Mouse (Mus musculus): ENCODE measurements at regions not wholly inside any gene's neighbourhood (a gene's known extent, or its start where the extent isn't known, plus 50 kb on each side); places are given as distances from the start of the nearest gene placed in this dataset.
A peak's percentile ranks its signal among the peaks of the same experiment; 100 is the strongest.

DNA sequence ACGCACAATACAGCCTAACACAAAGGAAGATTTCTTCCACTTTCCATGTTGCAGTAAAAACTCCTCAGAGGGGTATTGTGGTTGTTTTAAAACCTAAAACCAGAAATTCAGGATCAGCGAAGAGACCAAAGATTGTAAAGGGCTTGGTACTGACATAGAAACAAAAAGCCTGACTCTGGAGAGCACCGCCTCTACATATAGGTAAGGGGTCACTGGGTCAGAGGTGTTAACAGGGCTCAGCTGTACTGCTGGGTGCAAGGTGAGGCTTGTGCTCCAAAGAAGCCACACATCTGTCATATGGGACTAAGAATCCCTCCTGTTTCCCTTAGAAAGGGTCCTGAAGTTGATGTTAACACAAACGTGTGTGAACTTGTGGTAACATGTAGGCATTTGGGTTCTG, 420.7 kb upstream of the Gm26657 start:
- no peak for DNase-seq (ENCODE audit: low spot score in 2 of 2)
- intact Hi-C loops (cut with DNase I), result no loop called here

DNA sequence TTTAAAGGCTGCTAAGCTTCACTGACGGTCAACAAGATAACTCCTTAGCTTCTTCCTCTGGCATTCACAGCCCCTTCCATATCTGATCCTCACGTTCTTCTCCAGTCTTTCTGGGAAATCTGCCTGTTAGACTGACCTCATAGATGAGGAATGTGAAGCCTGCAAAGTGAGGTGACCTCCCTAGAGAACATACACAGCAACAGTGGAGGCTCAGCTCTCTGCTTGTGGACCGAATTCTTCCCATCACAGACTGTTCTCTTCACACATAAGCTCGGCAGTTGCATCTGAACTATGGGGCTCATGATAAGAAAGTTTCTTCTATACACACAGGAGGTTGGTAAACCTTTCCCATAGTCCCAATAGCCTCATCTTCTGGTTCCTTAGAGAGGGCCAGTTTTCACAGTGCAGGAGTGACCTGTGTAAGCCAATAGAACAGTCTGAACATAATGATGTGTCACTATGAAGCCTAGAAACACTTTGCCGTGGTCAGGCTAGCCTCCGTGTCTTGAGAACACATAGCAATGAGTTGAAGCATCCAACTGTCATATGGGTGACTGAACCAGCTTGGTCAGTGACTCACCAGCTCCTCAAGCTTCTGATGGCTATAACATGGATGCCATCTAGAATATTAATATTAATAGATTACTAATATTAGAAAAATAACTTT, 434.1 kb upstream of the Gm26657 start:
- intact Hi-C loops (cut with DNase I), result no loop called here
- no peak for DNase-seq (ENCODE audit: low spot score in 2 of 2)

- DNase-seq (ENCODE audit: low spot score in 2 of 2), result no peak
- intact Hi-C loops (cut with DNase I), result no loop called here
These were observed 435.6 kb upstream of the Gm26657 start for GRCm38 (mm10) chr4:56304275-56304674.

DNA sequence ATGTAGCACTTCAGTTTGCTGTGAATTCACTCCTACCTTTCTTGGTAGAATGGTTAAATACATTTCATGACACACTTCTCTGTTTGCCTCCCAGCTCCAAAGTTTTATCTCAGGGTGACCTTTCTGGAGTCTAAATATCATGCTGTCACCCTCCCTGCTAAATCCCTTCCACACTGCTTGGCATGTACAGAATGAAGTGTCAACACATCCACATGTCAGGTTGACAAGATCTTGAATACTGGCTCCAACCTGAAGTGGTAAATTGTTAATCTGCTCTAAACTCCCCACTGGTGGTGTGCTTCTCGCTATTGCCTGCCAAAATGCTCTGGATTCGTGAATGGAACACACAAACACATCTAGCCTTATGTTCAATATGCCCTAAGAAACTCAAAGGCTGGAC, 451.9 kb upstream of the Gm26657 start:
- DNase-seq (ENCODE audit: low spot score in 2 of 2), result no peak
- intact Hi-C loops (cut with DNase I), result no loop called here

DNA sequence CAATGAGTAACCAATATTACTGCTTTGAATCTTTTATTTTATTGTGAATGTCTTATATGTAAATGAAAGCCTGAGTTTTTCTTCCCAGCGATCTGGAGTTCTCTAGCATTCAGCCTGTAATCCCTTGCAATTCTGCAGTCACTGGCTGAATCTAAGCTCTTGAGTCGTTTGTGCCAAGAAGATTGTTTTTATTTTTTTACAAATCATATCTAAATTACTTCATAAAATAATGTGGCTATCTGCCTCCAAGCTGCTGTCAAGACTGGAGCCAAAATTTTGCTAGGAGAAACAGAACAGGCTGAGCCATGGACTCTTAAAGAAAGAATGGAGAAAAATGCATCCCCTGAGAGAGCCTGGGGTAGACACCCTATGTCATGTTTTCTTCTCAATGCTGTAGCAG, 455.4 kb upstream of the Gm26657 start:
- DNase-seq (ENCODE audit: low spot score in 2 of 2), result no peak
- intact Hi-C loops (cut with DNase I), result no loop called here

GRCm38 (mm10) chr4:56275836-56276235, 464.0 kb upstream of the Gm26657 start:
- intact Hi-C loops (cut with DNase I), result no loop called here

DNA sequence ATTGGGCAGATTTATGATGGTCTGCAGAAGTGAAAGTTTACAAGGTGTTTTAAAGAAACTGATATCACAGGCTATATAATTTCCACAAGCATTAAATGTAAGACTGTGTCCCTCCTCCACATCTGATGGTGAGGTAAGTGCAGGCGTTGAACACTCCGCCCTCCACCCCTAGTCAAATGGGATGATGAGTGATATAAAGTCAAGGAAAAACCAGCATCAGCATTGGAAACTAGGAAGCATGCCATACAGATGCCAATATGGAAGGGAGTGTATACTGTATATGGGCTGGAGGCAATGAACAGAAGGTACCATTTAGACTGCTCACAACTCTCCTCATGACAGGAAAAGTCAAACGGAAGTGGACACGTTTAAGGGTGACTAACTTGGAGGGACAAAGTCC, 468.5 kb upstream of the Gm26657 start:
- intact Hi-C loops (cut with DNase I), result no loop called here
- DNase-seq (ENCODE audit: low spot score in 2 of 2), result no peak

More at GRCm38 (mm10) chr4:56275836-56276235, 464.0 kb upstream of the Gm26657 start:
- no peak for DNase-seq (ENCODE audit: low spot score in 2 of 2)

DNA sequence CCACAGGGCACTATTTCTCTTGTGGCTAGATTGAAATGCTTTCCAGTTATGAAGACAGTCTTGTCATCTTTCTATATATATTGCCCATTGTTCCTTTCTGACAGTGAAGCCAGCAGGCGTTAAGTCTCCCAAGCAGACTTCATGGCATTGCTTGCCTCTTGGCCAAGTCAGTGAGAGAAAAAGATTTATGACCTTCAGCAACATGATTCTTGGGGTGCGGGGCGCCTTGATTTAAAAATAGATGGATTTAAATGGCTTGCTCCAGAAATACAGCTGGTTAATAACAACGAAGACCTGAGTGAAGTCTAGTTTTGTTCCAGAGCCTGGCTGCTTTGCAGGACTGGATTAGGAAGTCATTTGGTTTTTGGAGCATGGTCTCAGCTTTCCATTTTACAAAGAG, 475.2 kb upstream of the Gm26657 start:
- intact Hi-C loops (cut with DNase I), result no loop called here

DNA sequence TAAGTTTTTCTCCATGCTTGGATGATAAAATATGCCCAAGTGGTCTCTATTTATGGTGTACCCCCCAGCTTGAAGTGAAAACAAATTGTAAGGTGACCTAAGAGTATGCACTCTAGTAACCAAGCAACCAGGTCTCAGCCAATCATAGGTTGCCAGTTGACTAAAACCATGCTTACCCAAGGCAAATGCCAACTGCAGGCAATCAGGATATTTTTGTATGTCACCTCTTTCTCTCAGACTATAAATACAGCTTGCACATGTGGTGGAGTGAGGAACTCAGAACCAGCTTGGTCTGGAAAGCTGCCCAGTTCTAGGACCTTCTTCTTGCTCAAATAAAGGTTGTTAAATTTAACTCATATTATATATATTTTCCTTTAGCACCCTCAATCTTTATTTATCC, 476.0 kb upstream of the Gm26657 start:
- intact Hi-C loops (cut with DNase I), result no loop called here
- DNase-seq (ENCODE audit: low spot score in 2 of 2), result peak; percentile 26 to 42

More for the DNA sequence above, 475.2 kb upstream of the Gm26657 start:
- no peak for DNase-seq (ENCODE audit: low spot score in 2 of 2)

DNA sequence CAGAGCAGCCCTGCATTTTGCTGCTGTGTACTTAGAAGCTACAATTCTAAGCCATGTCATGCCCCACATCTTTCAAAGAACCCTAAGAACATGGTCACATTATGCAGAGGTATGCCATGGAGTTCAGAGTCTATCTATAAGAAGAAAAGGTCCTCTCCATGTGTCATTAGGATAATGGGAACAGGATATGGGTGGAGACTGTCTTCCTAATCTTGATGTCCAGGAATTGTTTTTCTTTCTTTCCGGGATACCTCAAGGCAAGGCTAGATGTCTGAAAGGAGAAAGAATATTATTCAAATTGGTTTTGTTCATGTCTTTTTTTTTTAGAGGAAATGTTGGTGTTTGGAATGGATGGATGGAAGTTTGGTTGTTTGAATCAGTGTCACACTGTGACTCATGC, 477.3 kb upstream of the Gm26657 start:
- intact Hi-C loops (cut with DNase I), result no loop called here

DNA sequence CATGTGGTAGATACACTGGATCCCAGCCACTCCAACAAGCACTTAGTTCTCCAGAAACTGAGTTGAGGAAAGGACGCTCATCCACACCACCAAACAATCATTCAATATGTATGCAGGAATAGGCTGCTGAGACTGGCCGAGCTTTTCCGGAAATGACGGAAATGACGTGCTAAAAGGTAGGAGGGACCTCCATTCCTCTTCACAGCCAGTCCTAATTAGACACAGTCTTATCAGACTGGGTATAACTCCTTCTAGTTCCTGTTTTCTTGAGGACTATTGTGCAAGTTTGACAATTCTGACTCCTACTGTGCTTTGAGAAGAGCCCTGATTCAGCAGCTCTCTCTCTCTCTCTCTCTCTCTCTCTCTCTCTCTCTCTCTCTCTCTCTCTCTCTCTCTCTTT, 477.9 kb upstream of the Gm26657 start:
- DNase-seq (ENCODE audit: low spot score in 2 of 2), result no peak
- intact Hi-C loops (cut with DNase I), result no loop called here

More for the DNA sequence above, 477.3 kb upstream of the Gm26657 start:
- no peak for DNase-seq (ENCODE audit: low spot score in 2 of 2)

GRCm38 (mm10) chr4:56252375-56252774, 487.5 kb upstream of the Gm26657 start:
- intact Hi-C loops (cut with DNase I), result no loop called here
- no peak for DNase-seq (ENCODE audit: low spot score in 2 of 2)

- DNase-seq (ENCODE audit: low spot score in 2 of 2), result no peak
- intact Hi-C loops (cut with DNase I), result no loop called here
These were observed 488.1 kb upstream of the Gm26657 start for GRCm38 (mm10) chr4:56251766-56252165.

- no peak for DNase-seq (ENCODE audit: low spot score in 2 of 2)
- intact Hi-C loops (cut with DNase I), result no loop called here
These were observed 489.3 kb upstream of the Gm26657 start for GRCm38 (mm10) chr4:56250611-56251010.

DNA sequence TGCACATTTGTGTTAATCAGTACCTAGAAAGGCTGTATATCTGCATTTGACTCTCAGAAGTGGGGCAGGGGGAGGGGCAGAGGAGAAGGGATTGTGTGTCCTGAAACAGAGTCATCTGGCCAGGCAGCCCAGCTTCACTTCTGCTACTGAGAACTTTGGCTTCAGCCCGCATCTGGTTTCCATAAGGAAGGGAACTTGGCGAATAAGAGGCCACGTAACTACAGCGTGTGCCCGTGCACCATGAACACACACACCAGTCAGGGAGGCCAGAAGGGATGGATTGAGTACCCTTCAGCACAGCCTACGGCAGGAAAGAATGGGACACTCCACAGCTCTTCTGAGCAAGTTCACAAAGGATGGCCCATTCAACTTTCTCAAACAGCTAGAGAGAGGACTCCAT, 496.0 kb upstream of the Gm26657 start:
- no peak for DNase-seq (ENCODE audit: low spot score in 2 of 2)
- intact Hi-C loops (cut with DNase I), result no loop called here

- DNase-seq (ENCODE audit: low spot score in 2 of 2), result no peak
- intact Hi-C loops (cut with DNase I), result loop anchor here (10.0 kb wide), 1 partner anchor 126 kb away; no protein-coding TSS in a partner anchor
These were observed 501.1 kb upstream of the Gm26657 start for GRCm38 (mm10) chr4:56238496-56239488.

GRCm38 (mm10) chr4:56231414-56231813, 508.5 kb upstream of the Gm26657 start:
- intact Hi-C loops (cut with DNase I), result loop anchor here (10.0 kb wide), 1 partner anchor 133 kb away; no protein-coding TSS in a partner anchor
- peak; percentile 48 to 50 for DNase-seq (ENCODE audit: low spot score in 2 of 2)

DNA sequence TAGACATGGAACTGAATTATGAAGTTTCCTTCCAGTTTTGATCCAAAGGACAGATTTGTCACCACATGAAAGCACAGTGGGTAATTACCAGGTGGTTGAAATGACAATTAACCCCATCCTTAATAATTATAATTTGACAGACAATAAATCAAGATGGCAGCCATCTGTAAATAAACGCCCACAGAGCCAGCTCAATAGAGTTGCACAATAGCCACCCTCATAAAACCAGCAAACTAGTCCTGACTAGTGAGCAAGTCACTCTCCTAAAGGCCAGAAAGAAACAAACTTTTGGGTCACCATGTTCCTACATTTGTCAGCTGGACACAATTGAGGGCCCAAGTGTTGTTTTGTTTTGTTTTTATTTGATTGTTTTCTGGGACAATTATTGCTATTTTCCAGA, 509.4 kb upstream of the Gm26657 start:
- no peak for DNase-seq (ENCODE audit: low spot score in 2 of 2)
- intact Hi-C loops (cut with DNase I), result loop anchor here (10.0 kb wide), 1 partner anchor 134 kb away; no protein-coding TSS in a partner anchor

DNA sequence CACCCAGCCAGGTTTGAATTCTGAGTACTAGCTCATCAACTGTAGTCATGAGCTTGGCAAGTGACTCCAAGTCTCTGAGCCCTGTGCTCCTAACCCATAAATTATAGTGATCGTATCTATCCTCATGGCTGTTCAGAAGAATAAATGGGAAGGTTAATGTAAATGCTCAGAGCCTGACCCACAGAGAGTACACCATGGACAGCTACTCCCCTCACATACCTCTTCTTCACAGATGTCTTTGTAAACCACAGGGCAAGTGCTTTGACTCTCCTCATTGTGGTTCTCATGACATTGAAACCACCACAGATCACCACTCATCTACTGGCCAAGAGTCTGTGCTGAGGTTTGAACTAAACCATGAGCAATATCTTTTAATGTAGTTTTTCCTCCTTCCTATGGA, 513.4 kb upstream of the Gm26657 start:
- DNase-seq (ENCODE audit: low spot score in 2 of 2), result no peak
- intact Hi-C loops (cut with DNase I), result no loop called here

DNA sequence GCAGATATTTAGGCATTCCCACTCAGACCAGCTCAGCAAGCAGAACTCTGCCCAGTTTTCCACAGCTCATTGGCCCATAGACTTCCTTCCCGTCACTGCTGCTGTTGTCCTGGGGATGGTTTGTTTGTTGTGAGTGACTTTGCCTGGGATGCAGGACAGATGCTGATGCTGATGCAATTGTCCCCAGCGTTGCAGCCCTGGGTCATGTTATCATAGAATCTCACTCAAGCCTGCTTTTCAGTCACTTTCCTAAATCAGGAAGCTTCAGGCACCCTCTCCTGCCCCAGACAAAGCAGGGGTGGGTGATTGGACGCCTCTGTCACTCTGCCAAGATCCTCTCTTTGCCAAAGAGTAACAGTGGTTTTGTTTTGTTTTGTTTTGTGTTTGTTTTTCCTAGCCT, 515.3 kb upstream of the Gm26657 start:
- DNase-seq (ENCODE audit: low spot score in 2 of 2), result no peak
- intact Hi-C loops (cut with DNase I), result loop anchor here (5.0 kb wide), 1 partner anchor 697 kb away; no protein-coding TSS in a partner anchor

All from left cerebral cortex, postnatal 14 days (tissue).